Mouse (Mus musculus): Measurements from ENCODE around the gene Dst.

GRCm38 (mm10) chr1:34283502-34283901 lies 375.5 kb downstream of the Dst start:
- TF ChIP-seq CTCF (conservative IDR thresholded peaks at IDR 0.05; ENCODE audit: low read length), result no peak
- TF ChIP-seq POU5F1 (IDR thresholded peaks at IDR 0.05; ENCODE audit: borderline replicate concordance, low read length), result no peak
- TF ChIP-seq NANOG (IDR thresholded peaks at IDR 0.05; ENCODE audit: borderline replicate concordance, low read length), result no peak

Data from E14TG2a.4 (cell line).